Mouse (Mus musculus) MEL (cell line): ENCODE measurements around the gene Abhd2.

Source experiments
- CHD1 ChIP-seq: IDR thresholded peaks from 2 replicates; pipeline ENCODE4 v1.6.1; 2012; ENCODE audit warnings: low read depth, mild to moderate bottlenecking, inconsistent platforms, low read length, improper control_type of control experiment
- CTCF ChIP-seq, 3 experiments: IDR thresholded peaks in 2 of 3; conservative IDR thresholded peaks in 1 of 3; 2 replicates each; pipeline ENCODE4 v1.5.1; 2011 to 2012; ENCODE audit warnings: low read length in 3 of 3, low read depth in 2 of 3, mild to moderate bottlenecking in 2 of 3, improper control_type of control experiment in 1 of 3, inconsistent platforms in 1 of 3, mixed read lengths in 1 of 3, moderate library complexity in 1 of 3; ENCODE audit not compliant: control insufficient read depth in 1 of 3, insufficient read depth in 1 of 3, poor library complexity in 1 of 3, severe bottlenecking in 1 of 3
- E2F4 ChIP-seq: IDR thresholded peaks from 2 replicates; pipeline ENCODE4 v1.6.1; 2011; ENCODE audit warnings: low read depth, low read length, improper control_type of control experiment, borderline replicate concordance
- EP300 ChIP-seq, 2 experiments: IDR thresholded peaks; 2 replicates each; pipeline ENCODE4 v1.6.1; 2011; ENCODE audit warnings: improper control_type of control experiment in 2 of 2, low read length in 2 of 2, low read depth in 1 of 2, mild to moderate bottlenecking in 1 of 2
- MAFK ChIP-seq: IDR thresholded peaks from 2 replicates; pipeline ENCODE4 v1.6.1; 2011; ENCODE audit warnings: low read depth, mild to moderate bottlenecking, low read length, improper control_type of control experiment, borderline replicate concordance
- MAX ChIP-seq: IDR thresholded peaks from 2 replicates; pipeline ENCODE4 v1.6.1; 2011; ENCODE audit warnings: low read length, improper control_type of control experiment
- POLR2A ChIP-seq, 2 experiments: IDR thresholded peaks; 2 replicates each; pipeline ENCODE4 v1.6.1; 2011 to 2012; ENCODE audit warnings: low read length in 2 of 2, mild to moderate bottlenecking in 2 of 2, control low read depth in 1 of 2, improper control_type of control experiment in 1 of 2, low read depth in 1 of 2, moderate library complexity in 1 of 2; ENCODE audit not compliant: control insufficient read depth in 1 of 2, insufficient read depth in 1 of 2, poor library complexity in 1 of 2
- ZKSCAN1 ChIP-seq: IDR thresholded peaks from 2 replicates; pipeline ENCODE4 v1.6.1; 2012; ENCODE audit warnings: low read depth, mild to moderate bottlenecking, inconsistent platforms, low read length, improper control_type of control experiment, moderate library complexity
- ZNF384 ChIP-seq: IDR thresholded peaks from 2 replicates; pipeline ENCODE4 v1.6.1; 2012; ENCODE audit warnings: low read depth, mild to moderate bottlenecking, inconsistent platforms, low read length, improper control_type of control experiment

- TF ChIP-seq CTCF (IDR thresholded peaks at IDR 0.05 in 2 of 3, conservative IDR thresholded peaks at IDR 0.05 in 1 of 3; ENCODE audit: control insufficient read depth in 1 of 3, insufficient read depth in 1 of 3, low read depth in 2 of 3, low read length in 3 of 3, poor library complexity in 1 of 3, severe bottlenecking in 1 of 3) (no peak), POLR2A (IDR thresholded peaks at IDR 0.05; ENCODE audit: control insufficient read depth in 1 of 2, insufficient read depth in 1 of 2, low read depth in 1 of 2, low read length in 2 of 2, poor library complexity in 1 of 2) (no peak), MAFK (no peak), ZNF384 (peak; percentile 53), E2F4 (no peak), MAX (0 out of 2 replicates have a peak, but pooled peaks have one; percentile 31), EP300 (IDR thresholded peaks at IDR 0.05; ENCODE audit: low read depth in 1 of 2, low read length in 2 of 2) (peak; percentile 53 to 83; a peak in 3 of 4 replicates), CHD1 (no peak), ZKSCAN1 (no peak)
Observed at GRCm38 (mm10) chr7:79284160-79284888, 11.3 kb downstream of the Abhd2 start.
